Mouse (Mus musculus) macrophage (primary cell): ENCODE data around the gene Taf1d. TPM values are rescaled to one million over a fixed set of nuclear protein-coding genes. Genes with fewer than 3 reads are reported as not detected.
"Not testable (repeated sequence)": the region's sequence is repeated elsewhere in the genome, so short reads cannot be mapped to it uniquely, and the experiment has no call there.

Experiments
- H3K27ac ChIP-seq: fragments of 350-480 bp; formaldehyde crosslinking; 2 replicates; pipeline ENCODE4 v1.9.0; 2021
- H3K36me3 ChIP-seq: fragments of 350-480 bp; formaldehyde crosslinking; 2 replicates; pipeline ENCODE4 v1.9.0; 2021; ENCODE audit errors: inconsistent target
- H3K4me3 ChIP-seq: fragments of 350-480 bp; formaldehyde crosslinking; 2 replicates; pipeline ENCODE4 v1.9.0; 2021; ENCODE audit errors: inconsistent target
- H3K79me2 ChIP-seq: fragments of 350-480 bp; formaldehyde crosslinking; 2 replicates; pipeline ENCODE4 v1.9.0; 2021; ENCODE audit errors: inconsistent target
- WGBS: methylation state at CpG from one replicate; pipeline ENCODE4 v1.1.7; 2026; ENCODE audit warnings: inconsistent platforms; ENCODE audit not compliant: missing documents; 5-methylcytosine and 5-hydroxymethylcytosine counted together
- polyA plus RNA-seq: library from polyadenylated mRNA; stranded (reverse); fragments of 250-400 nt; gene quantifications from 3 replicates; pipeline ENCODE4 v1.2.4, GENCODE M21; 2018; ENCODE audit warnings: inconsistent platforms

The Taf1d gene
- polyA plus RNA-seq, 1 experiment from 2014 or later, result 117 TPM

DNA sequence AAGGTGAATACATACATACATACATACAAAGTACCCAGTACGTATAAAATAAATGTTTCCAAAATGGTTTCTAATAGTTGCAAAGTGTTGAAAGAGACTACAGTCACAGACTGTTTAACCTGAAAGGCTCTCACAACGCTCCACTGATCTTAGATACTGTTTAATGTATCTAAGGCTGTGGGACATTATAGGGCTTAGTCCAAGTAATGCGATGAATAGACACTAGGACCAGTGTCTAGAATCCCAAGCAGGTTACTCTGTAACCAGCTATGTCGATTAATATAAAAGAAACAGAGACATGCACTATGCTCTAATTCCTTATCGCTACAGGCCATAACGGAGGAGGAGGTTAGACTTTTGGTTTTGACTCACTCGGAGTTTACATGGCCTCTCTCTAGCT is 8.9 kb upstream of the Taf1d start:
- H3K36me3 ChIP-seq, result no peaks in the 10 kb centered on the region; the same call in 1 of the 2 replicates

DNA sequence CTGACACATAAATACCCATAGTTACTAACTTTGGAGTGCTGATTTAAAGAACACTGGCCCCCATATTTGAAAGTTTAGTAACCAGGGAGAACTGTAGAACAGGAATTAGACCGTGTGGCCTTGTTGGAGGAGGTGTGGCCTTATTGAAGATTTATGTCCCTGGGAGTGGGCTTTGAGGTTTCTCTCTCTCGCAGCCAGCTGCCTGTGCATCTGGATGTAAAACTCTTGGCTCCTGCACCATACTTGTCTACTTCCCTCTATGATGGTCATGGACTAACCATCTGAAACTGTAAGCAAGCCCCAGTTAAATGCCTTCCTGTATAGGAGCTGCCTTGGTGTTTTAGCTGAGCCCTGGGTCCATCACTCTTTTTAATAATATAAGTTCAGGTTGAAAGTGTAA is 7.6 kb upstream of the Taf1d start:
- Histone ChIP-seq H3K27ac (no peak overlapping the region), H3K79me2 (peaks cover 9% of the 10 kb centered on the region; the same call in 1 of the 2 replicates), H3K36me3 (no peaks in the 10 kb centered on the region), H3K4me3 (no peak overlapping the region)
- WGBS, result 25% methylated on average over 2 of the region's 2 CpGs

More for the DNA sequence above, 8.9 kb upstream of the Taf1d start:
- WGBS, result 91% methylated on average over 7 of the region's 7 CpGs
- H3K27ac ChIP-seq, result no peak overlapping the region
- no peak overlapping the region for H3K4me3 ChIP-seq
- H3K79me2 ChIP-seq, result no peaks in the 10 kb centered on the region

DNA sequence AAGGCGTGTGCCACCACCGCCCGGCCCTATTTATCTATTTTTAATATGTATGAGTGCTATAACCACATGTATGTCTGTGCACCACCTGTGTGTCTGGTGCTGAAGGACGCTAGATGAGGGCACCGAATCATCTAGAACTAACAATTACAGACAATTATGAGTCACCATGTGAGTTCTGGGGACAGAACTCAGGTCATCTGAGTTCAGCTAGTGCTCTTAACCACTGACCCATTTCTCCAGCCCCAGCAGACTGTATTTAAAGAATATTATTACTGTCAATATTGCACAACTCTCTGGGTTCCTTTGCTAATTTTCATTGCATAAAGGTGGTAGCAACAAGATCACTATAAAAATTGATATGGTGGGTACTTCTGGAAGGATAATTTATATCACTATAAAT is 6.0 kb upstream of the Taf1d start:
- Histone ChIP-seq H3K36me3 (no peaks in the 10 kb centered on the region), H3K4me3 (no peak overlapping the region), H3K27ac (no peak overlapping the region), H3K79me2 (peaks cover 23% of the 10 kb centered on the region; the same call in 1 of the 2 replicates)
- 81% methylated on average over 5 of the region's 5 CpGs for WGBS

DNA sequence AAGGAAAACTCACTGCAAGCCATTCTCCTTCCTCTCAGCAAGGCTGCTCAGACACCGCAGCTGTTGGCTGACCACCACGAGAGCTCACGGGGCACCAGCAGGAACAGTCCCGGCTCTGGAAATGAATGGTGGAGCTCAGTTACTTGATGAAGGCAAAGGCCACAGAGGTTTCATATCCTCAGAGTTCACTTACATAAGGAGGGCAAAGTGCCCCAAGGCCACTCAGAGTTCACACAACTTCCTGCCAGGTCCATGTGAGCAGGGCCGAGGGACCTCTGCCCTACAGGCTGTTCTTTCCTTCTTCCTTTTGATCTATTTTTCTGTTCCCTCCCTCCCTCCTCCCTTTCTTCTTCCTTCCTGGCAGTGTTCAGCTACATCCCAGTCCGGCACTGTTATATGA is 4.6 kb upstream of the Taf1d start:
- no peaks in the 10 kb centered on the region for H3K36me3 ChIP-seq
- H3K4me3 ChIP-seq, result peak overlapping the region; percentile 8; the same call in 1 of the 2 replicates
- 5% methylated on average over 6 of the region's 6 CpGs for WGBS
- peak overlapping the region; percentile 66 for H3K27ac ChIP-seq
- H3K79me2 ChIP-seq, result peaks cover 33% of the 10 kb centered on the region

DNA sequence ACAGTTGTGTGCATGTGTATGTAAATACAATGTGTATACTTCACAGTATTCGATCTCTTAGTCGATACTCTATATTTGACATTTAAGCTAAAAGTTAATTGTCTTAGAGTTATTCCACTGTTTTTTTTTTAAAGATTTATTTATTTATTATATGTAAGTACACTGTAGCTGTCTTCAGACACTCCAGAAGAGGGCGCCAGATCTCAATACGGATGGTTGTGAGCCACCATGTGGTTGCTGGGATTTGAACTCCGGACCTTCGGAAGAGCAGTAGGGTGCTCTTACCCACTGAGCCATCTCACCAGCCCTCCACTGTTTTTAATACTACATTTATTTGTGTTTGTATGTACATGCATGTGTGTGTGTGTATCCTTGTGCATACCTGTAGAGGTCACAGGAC is 4.0 kb upstream of the Taf1d start:
- H3K4me3 ChIP-seq, H3K36me3 ChIP-seq: not testable (repeated sequence)
- Histone ChIP-seq H3K27ac (peak overlapping the region; percentile 66), H3K79me2 (peaks cover 39% of the 10 kb centered on the region)
- 83% methylated on average over 6 of the region's 6 CpGs for WGBS

DNA sequence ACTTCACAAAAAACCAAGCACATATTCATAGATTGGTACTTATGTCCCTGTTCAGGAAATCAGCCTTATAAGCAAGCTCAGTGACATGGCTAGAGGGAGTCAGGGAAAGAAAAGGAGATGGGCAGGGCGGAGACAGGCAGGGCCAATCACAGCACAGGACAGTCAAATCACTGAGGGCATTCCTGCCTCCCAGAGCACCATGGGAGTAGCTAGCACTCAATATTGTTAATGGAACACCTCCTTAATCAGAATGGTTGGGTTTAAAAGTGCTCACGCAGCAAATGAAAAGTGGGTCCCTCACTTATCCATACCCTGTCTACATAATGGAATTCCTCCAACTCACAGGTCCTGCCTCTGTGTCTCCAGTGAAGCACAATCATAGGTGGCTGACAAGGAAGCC is 3.1 kb upstream of the Taf1d start:
- H3K27ac ChIP-seq, result no peak overlapping the region
- no peak overlapping the region for H3K4me3 ChIP-seq
- 83% methylated on average over 2 of the region's 2 CpGs for WGBS
- no peaks in the 10 kb centered on the region for H3K36me3 ChIP-seq
- peaks cover 48% of the 10 kb centered on the region for H3K79me2 ChIP-seq

DNA sequence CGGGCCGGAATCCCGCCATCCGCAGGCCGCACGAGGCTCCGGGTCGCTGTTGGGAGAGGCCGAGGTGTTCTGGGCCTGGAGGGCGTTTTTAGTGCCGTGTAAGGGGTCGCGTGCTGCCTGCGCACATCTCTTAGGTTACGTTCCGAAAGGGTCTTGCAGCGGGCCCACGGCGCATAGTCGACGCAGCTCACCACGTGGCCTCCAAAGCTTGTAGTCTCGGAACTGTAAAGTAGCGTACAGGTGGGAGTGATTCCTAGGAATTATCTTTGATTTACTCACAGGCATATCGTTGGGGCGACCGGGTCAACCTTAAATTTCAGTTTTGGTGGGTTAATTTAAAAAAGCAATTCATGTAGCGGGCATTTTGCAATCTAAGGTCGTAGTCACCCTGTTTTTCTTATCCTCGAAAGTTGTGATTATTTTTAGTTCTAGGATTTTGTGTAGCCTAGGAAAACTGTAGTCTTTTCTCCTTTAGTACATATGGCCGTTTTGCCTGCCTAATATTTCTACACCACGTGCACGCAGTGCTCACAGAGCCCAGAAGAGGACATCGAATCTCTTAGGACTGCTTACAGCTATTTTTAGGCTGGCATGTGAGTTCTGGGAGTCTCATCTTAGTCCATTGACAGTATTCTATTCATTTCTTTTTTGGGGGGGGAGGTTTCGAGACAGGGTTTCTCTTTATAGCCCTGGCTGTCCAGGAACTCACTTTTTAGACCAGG is 545 bp downstream of the Taf1d start, which contains the start of gene 4931406C07Rik:
Gene 4931406C07Rik, minus strand, starts transcription at position 51 of the 722 bp plus-strand sequence.
- Histone ChIP-seq H3K27ac (peak within 1 kb of the TSS; percentile 64), H3K36me3 (peaks cover 26% of the 10 kb centered on the region), H3K79me2 (peaks cover 82% of the 10 kb centered on the region), H3K4me3 (peak within 1 kb of the TSS; percentile 81)
- WGBS, result under 1% methylated on average over 35 of the region's 35 CpGs

DNA sequence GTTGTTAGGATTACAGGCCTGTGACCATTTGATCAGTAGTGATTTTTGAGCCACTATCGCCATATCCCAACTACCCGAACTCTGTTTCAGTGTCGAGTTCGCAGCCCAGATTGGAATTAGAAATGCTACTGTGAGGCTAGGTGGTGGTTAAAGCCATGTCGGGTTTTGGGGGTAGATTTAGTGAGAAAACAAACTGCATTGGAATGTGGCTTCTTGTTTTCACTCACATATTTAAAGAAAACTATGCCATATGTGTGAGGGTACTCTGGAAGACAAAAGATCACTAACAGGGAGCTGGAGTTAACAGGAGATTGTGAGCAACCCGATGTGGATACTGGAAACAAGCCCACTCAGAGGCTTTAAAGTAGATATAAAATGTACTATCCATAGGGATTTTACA is 1.2 kb downstream of the Taf1d start:
- peak overlapping the region; percentile 64 for H3K27ac ChIP-seq
- peaks cover 33% of the 10 kb centered on the region for H3K36me3 ChIP-seq
- H3K4me3 ChIP-seq, result peak overlapping the region; percentile 81
- 10% methylated on average over 6 of the region's 6 CpGs for WGBS
- peaks cover 89% of the 10 kb centered on the region for H3K79me2 ChIP-seq

DNA sequence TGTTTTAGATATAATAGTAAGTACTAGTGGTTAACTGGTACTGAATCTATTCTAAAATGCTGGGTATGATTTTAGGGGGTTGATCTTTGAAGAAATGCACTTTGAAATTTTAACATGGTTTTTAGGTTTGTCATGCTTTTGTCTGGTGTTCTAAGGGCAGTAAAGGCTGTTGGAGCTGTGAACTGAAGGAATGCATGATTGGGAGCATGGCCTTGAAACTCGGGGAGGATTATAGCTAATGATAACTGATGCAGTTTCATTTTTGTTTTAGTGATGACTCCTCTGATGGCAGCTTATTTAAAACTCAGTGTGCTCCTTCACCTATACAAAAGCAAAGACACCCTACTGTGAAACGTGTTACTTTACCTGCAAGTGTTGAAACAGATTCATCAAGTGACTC is 2.2 kb downstream of the Taf1d start:
- H3K79me2 ChIP-seq, result peaks cover 82% of the 10 kb centered on the region
- WGBS, result 40% methylated on average over 2 of the region's 2 CpGs
- no peak overlapping the region for H3K4me3 ChIP-seq
- H3K27ac ChIP-seq, result no peak overlapping the region
- peaks cover 41% of the 10 kb centered on the region for H3K36me3 ChIP-seq

DNA sequence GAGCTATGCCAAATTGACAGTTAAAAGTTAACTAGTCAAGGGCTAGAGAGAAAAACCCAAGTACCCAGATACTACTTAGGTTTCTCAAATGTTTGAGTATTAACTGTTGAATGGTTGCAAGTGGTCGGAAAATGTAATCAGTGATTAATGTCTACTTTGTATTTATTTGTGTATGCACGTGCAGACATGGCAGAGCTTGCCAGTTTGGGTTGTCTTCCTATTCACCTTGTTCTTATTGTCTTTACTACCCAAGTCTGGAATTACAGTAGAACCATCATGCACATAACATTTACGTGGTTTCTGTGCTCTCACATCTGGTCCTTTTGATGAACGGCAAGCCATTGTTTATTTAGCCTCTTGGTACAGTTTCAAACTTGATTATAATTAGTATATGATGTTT is 3.4 kb downstream of the Taf1d start:
- 69% methylated on average over 3 of the region's 4 CpGs for WGBS
- H3K4me3 ChIP-seq, result no peak overlapping the region

DNA sequence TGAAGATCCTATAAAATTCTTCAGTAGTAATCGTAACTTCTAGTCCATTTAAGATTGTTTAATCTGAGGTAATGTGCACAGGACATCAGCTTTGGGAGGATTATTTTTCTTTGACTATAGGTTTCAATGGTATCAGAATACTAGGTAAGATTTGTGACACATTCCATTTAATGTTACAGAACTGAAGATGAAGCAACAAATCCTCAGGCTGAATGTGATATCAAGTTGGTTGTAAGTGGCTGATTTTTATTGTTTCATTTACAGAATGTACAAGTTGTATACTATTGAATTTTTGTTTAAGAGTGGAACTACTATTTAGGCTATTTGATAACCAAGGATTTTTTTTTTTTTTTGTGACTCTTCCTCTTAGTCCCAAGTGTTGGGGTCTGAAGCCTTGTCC is 4.2 kb downstream of the Taf1d start:
- Histone ChIP-seq H3K4me3 (no peak overlapping the region), H3K79me2 (peaks cover 65% of the 10 kb centered on the region), H3K36me3 (peaks cover 59% of the 10 kb centered on the region), H3K27ac (no peak overlapping the region)
- WGBS, result 100% methylated on average over 1 of the region's 1 CpGs

More for the DNA sequence above, 3.4 kb downstream of the Taf1d start:
- Histone ChIP-seq H3K79me2 (peaks cover 72% of the 10 kb centered on the region), H3K36me3 (peaks cover 52% of the 10 kb centered on the region), H3K27ac (no peak overlapping the region)

DNA sequence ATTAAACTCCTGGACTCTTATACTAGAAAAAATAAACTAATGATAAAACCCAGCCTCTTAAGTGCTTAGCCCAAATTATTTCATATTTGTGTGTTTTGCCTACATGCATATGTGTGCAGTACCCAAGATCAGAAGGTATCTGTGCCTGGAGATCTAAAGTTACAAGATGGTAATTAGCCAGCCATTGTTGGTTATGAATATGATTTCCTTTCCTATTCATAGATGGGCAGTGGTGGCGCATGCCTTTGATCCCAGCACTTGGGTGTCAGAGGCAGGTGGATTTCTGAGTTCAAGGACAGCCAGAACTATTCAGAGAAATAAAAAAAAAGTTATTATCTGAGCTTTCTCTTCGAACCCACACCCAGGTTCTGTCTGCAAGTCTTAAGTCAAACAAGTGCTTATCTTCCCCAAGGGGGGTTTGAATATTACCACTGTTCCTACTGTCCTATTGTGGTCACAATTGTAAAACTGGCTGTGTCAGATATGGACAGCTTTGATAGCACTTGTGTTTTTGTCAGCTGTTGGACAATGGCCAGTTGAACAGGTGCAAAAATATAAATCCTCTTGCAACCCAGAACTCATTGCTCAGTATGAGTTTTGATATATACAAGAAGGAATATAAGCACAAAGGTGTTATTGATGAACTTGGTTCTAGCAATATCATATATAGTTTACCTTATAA is 6.2 kb downstream of the Taf1d start:
- 95% methylated on average over 2 of the region's 2 CpGs for WGBS
- Histone ChIP-seq H3K79me2 (peaks cover 48% of the 10 kb centered on the region), H3K36me3 (peaks cover 64% of the 10 kb centered on the region), H3K4me3 (no peak overlapping the region), H3K27ac (no peak overlapping the region)

DNA sequence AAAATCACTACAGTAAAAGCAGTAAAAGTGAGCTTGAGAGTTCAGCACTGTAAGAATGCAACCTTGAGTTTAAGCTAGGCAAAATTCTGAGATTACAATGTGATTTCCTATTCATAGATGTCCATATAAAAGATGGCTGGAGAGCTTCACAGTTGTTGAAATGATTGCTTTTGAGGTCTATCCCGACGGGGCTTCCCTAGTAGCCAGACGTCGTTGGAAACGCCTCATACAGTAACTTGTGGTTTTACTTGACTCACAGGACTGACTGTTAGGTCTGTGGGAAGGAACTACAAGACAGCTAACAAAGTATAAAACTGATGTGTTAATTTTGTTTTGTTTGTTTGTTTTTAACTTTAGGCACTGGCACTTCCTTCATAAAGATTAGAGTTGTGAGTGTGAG is 7.6 kb downstream of the Taf1d start:
- Histone ChIP-seq H3K79me2 (peaks cover 34% of the 10 kb centered on the region), H3K4me3 (no peak overlapping the region), H3K36me3 (peaks cover 56% of the 10 kb centered on the region), H3K27ac (no peak overlapping the region)
- 76% methylated on average over 5 of the region's 5 CpGs for WGBS

DNA sequence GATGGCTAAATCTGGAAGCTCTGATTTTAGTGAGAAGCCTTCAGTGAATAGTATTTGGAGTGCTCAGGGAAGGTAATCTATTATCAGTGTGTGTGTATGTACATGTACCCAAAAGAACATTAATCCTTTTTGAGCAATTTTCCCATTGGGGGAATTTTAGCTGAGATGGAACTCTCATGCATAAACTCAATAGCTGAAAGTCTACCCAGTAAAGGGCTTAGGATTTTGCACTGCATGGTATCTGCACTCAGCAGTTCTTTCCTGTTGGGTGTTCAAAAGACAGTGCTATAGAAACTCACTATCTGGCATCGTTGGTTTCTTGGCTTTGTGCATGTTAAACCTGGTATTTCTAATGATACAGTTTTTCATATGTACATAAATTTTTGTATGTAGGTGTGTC is 8.6 kb downstream of the Taf1d start:
- Histone ChIP-seq H3K4me3 (no peak overlapping the region), H3K36me3 (peaks cover 48% of the 10 kb centered on the region), H3K27ac (no peak overlapping the region), H3K79me2 (peaks cover 24% of the 10 kb centered on the region)
- WGBS, result 100% methylated on average over 1 of the region's 1 CpGs

DNA sequence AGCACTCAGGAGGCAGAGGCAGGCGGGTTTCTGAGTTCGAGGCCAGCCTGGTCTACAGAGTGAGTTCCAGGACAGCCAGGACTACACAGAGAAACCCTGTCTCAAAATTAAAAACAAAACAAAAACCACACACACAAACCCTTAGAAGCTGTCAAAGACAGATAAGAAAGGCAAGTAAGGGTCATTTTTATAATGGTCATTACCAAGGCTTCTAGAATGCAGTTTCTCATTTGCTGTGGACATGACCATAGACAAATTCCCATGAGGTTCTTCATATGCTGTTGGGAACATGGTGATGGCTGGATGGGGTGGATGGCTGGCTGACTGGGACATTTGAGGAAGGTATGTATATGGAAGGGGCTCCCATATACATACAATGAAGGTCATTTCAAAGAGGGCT is 10.3 kb downstream of the Taf1d start:
- WGBS, result no CpG with 5 or more reads among the region's 2 CpGs
- H3K79me2 ChIP-seq, H3K4me3 ChIP-seq, H3K27ac ChIP-seq: not testable (repeated sequence)
- H3K36me3 ChIP-seq, result peaks cover 38% of the 10 kb centered on the region
